Mouse (Mus musculus): ENCODE results near the gene Nol9. TPM values are rescaled to one million over a fixed set of nuclear protein-coding genes. Genes with fewer than 3 reads are reported as not detected.

Nol9 gene
- polyA plus RNA-seq, 1 experiment: 22.8 TPM

GRCm38 (mm10) chr4:152069245-152069644 is 30.1 kb downstream of the Nol9 start:
- no peak for DNase-seq (ENCODE audit: low read depth in 1 of 2, low spot score in 2 of 2)
- Histone ChIP-seq H3K36me3 (ENCODE audit: control insufficient read depth, insufficient read depth, low read length) (no peaks in the 10 kb centered on the region), H3K27ac (ENCODE audit: insufficient read depth, low read length) (no peak overlapping the region), H3K4me1 (ENCODE audit: control insufficient read depth, insufficient read depth, insufficient read length) (no peaks in the 10 kb centered on the region), H3K4me3 (ENCODE audit: extremely low read depth, insufficient read depth, insufficient read length) (no peak overlapping the region), H3K27me3 (ENCODE audit: control insufficient read depth, insufficient read depth, low read length) (0 out of 2 replicates have a peak, but pooled peaks cover 1% of the 10 kb centered on the region)
- WGBS: 84% methylated on average over 3 of the region's 3 CpGs
- TF ChIP-seq CTCF (IDR thresholded peaks at IDR 0.05; ENCODE audit: extremely low read depth, insufficient read depth, insufficient read length, insufficient replicate concordance): no peak
- no peak for TF ChIP-seq POLR2A (IDR thresholded peaks at IDR 0.05; ENCODE audit: low read depth, low read length)

GRCm38 (mm10) chr4:152070494-152071396 is 31.6 kb downstream of the Nol9 start:
- H3K36me3 ChIP-seq (ENCODE audit: control insufficient read depth, insufficient read depth, low read length): no peaks in the 10 kb centered on the region
- WGBS: 49% methylated on average over 11 of the region's 11 CpGs
- DNase-seq (ENCODE audit: low read depth in 1 of 2, low spot score in 2 of 2): no peak

GRCm38 (mm10) chr4:152072121-152072601 is 33.0 kb downstream of the Nol9 start, which contains the start of gene Plekhg5:
Gene Plekhg5 (plus strand): TSS chr4:152072498.
- no peak within 1 kb of the TSS for H3K4me3 ChIP-seq (ENCODE audit: extremely low read depth, insufficient read depth, insufficient read length)
- H3K27me3 ChIP-seq (ENCODE audit: control insufficient read depth, insufficient read depth, low read length): 0 out of 2 replicates have a peak, but pooled peaks cover 1% of the 10 kb centered on the region
- no peak for DNase-seq (ENCODE audit: low read depth in 1 of 2, low spot score in 2 of 2)
- 7% methylated on average over 10 of the region's 10 CpGs for WGBS
- no peaks in the 10 kb centered on the region for H3K4me1 ChIP-seq (ENCODE audit: control insufficient read depth, insufficient read depth, insufficient read length)
- no peak for TF ChIP-seq POLR2A (IDR thresholded peaks at IDR 0.05; ENCODE audit: low read depth, low read length)
- no peak for TF ChIP-seq CTCF (IDR thresholded peaks at IDR 0.05; ENCODE audit: extremely low read depth, insufficient read depth, insufficient read length, insufficient replicate concordance)
- no peak within 1 kb of the TSS for H3K27ac ChIP-seq (ENCODE audit: insufficient read depth, low read length)
- no peaks in the 10 kb centered on the region for H3K36me3 ChIP-seq (ENCODE audit: control insufficient read depth, insufficient read depth, low read length)

More at GRCm38 (mm10) chr4:152070494-152071396, 31.6 kb downstream of the Nol9 start:
- Histone ChIP-seq H3K27ac (ENCODE audit: insufficient read depth, low read length) (no peak overlapping the region), H3K4me3 (ENCODE audit: extremely low read depth, insufficient read depth, insufficient read length) (no peak overlapping the region), H3K4me1 (ENCODE audit: control insufficient read depth, insufficient read depth, insufficient read length) (no peaks in the 10 kb centered on the region), H3K27me3 (ENCODE audit: control insufficient read depth, insufficient read depth, low read length) (0 out of 2 replicates have a peak, but pooled peaks cover 1% of the 10 kb centered on the region)
- TF ChIP-seq POLR2A (IDR thresholded peaks at IDR 0.05; ENCODE audit: low read depth, low read length) (no peak), CTCF (IDR thresholded peaks at IDR 0.05; ENCODE audit: extremely low read depth, insufficient read depth, insufficient read length, insufficient replicate concordance) (no peak)

GRCm38 (mm10) chr4:152072655-152073054 is 33.5 kb downstream of the Nol9 start:
- no peak overlapping the region for H3K4me3 ChIP-seq (ENCODE audit: extremely low read depth, insufficient read depth, insufficient read length)
- 0 out of 2 replicates have a peak, but pooled peaks cover 1% of the 10 kb centered on the region for H3K27me3 ChIP-seq (ENCODE audit: control insufficient read depth, insufficient read depth, low read length)
- TF ChIP-seq POLR2A (IDR thresholded peaks at IDR 0.05; ENCODE audit: low read depth, low read length): no peak
- no peak overlapping the region for H3K27ac ChIP-seq (ENCODE audit: insufficient read depth, low read length)
- H3K36me3 ChIP-seq (ENCODE audit: control insufficient read depth, insufficient read depth, low read length): no peaks in the 10 kb centered on the region
- no peak for DNase-seq (ENCODE audit: low read depth in 1 of 2, low spot score in 2 of 2)
- H3K4me1 ChIP-seq (ENCODE audit: control insufficient read depth, insufficient read depth, insufficient read length): no peaks in the 10 kb centered on the region
- 26% methylated on average over 10 of the region's 10 CpGs for WGBS

GRCm38 (mm10) chr4:152073715-152074114 is 34.6 kb downstream of the Nol9 start:
- 0 out of 2 replicates have a peak, but pooled peaks cover 1% of the 10 kb centered on the region for H3K27me3 ChIP-seq (ENCODE audit: control insufficient read depth, insufficient read depth, low read length)
- TF ChIP-seq POLR2A (IDR thresholded peaks at IDR 0.05; ENCODE audit: low read depth, low read length) (no peak), CTCF (IDR thresholded peaks at IDR 0.05; ENCODE audit: extremely low read depth, insufficient read depth, insufficient read length, insufficient replicate concordance) (no peak)
- no peak overlapping the region for H3K27ac ChIP-seq (ENCODE audit: insufficient read depth, low read length)
- H3K4me3 ChIP-seq (ENCODE audit: extremely low read depth, insufficient read depth, insufficient read length): no peak overlapping the region
- no peak for DNase-seq (ENCODE audit: low read depth in 1 of 2, low spot score in 2 of 2)
- 82% methylated on average over 6 of the region's 6 CpGs for WGBS
- no peaks in the 10 kb centered on the region for H3K36me3 ChIP-seq (ENCODE audit: control insufficient read depth, insufficient read depth, low read length)
- no peaks in the 10 kb centered on the region for H3K4me1 ChIP-seq (ENCODE audit: control insufficient read depth, insufficient read depth, insufficient read length)

GRCm38 (mm10) chr4:152074548-152074947 is 35.4 kb downstream of the Nol9 start:
- H3K27me3 ChIP-seq (ENCODE audit: control insufficient read depth, insufficient read depth, low read length): 0 out of 2 replicates have a peak, but pooled peaks cover 1% of the 10 kb centered on the region
- no peak overlapping the region for H3K27ac ChIP-seq (ENCODE audit: insufficient read depth, low read length)
- H3K4me3 ChIP-seq (ENCODE audit: extremely low read depth, insufficient read depth, insufficient read length): no peak overlapping the region
- no peak for DNase-seq (ENCODE audit: low read depth in 1 of 2, low spot score in 2 of 2)
- TF ChIP-seq CTCF (IDR thresholded peaks at IDR 0.05; ENCODE audit: extremely low read depth, insufficient read depth, insufficient read length, insufficient replicate concordance): no peak
- no peak for TF ChIP-seq POLR2A (IDR thresholded peaks at IDR 0.05; ENCODE audit: low read depth, low read length)
- 93% methylated on average over 9 of the region's 9 CpGs for WGBS
- H3K4me1 ChIP-seq (ENCODE audit: control insufficient read depth, insufficient read depth, insufficient read length): no peaks in the 10 kb centered on the region
- H3K36me3 ChIP-seq (ENCODE audit: control insufficient read depth, insufficient read depth, low read length): no peaks in the 10 kb centered on the region
